Mouse (Mus musculus) ES-E14 (cell line): Measurements from ENCODE around the gene Dtnb. TPM values are rescaled to one million over a fixed set of nuclear protein-coding genes. Genes with fewer than 3 reads are reported as not detected.

Source experiments
- DNase-seq: peaks from one replicate; pipeline ENCODE4 v3.0.0-alpha.2; 2013; ENCODE audit warnings: low read depth, low spot score
- H3K27ac ChIP-seq: 2 replicates; pipeline ENCODE4 v1.5.1; 2012; ENCODE audit warnings: low read depth, mild to moderate bottlenecking, low read length, moderate library complexity, mixed read lengths; ENCODE audit not compliant: poor library complexity, insufficient read depth, severe bottlenecking
- H3K36me3 ChIP-seq: 2 replicates; pipeline ENCODE4 v1.6.1; 2012; ENCODE audit warnings: mild to moderate bottlenecking, low read length, moderate library complexity, mixed read lengths; ENCODE audit not compliant: control insufficient read depth, poor library complexity, insufficient read depth, severe bottlenecking
- H3K4me1 ChIP-seq, 2 experiments: fragments of 150-350 bp in 1 of 2; sonication (generic) in 1 of 2; 2 replicates each; pipeline ENCODE4 v1.6.1; 2012; ENCODE audit warnings: low read length in 2 of 2, mild to moderate bottlenecking in 1 of 2, mixed read lengths in 1 of 2; ENCODE audit not compliant: control insufficient read depth in 2 of 2, insufficient read depth in 2 of 2, poor library complexity in 1 of 2
- H3K4me3 ChIP-seq, 2 experiments: fragments of 150-350 bp in 1 of 2; sonication (generic) in 1 of 2; 2 replicates each; pipeline ENCODE4 v1.5.1; 2012; ENCODE audit warnings: low read length in 2 of 2, low read depth in 1 of 2, mild to moderate bottlenecking in 1 of 2, mixed read lengths in 1 of 2; ENCODE audit not compliant: insufficient read depth in 1 of 2, poor library complexity in 1 of 2, severe bottlenecking in 1 of 2
- H3K9ac ChIP-seq: 2 replicates; pipeline ENCODE4 v1.6.1; 2012; ENCODE audit warnings: low read depth, mild to moderate bottlenecking, low read length, mixed read lengths; ENCODE audit not compliant: poor library complexity, insufficient read depth, severe bottlenecking
- H3K9me3 ChIP-seq: fragments of 150-350 bp; sonication (generic); 2 replicates; pipeline ENCODE4 v1.6.1; 2012; ENCODE audit warnings: low read depth, mild to moderate bottlenecking, low read length; ENCODE audit not compliant: control insufficient read depth, insufficient read depth
- CHD2 ChIP-seq: IDR thresholded peaks from 2 replicates; pipeline ENCODE4 v1.6.1; 2014; ENCODE audit warnings: mild to moderate bottlenecking, low read depth, low read length, inconsistent platforms
- HCFC1 ChIP-seq: IDR thresholded peaks from 2 replicates; pipeline ENCODE4 v1.6.1; 2012; ENCODE audit warnings: low read length, inconsistent platforms, borderline replicate concordance; ENCODE audit not compliant: insufficient read depth
- MAFK ChIP-seq: IDR thresholded peaks from 2 replicates; pipeline ENCODE4 v1.6.1; 2014; ENCODE audit warnings: mild to moderate bottlenecking, low read depth, low read length, inconsistent platforms; ENCODE audit not compliant: insufficient read depth
- ZC3H11A ChIP-seq: IDR thresholded peaks from 2 replicates; pipeline ENCODE4 v1.6.1; 2012; ENCODE audit warnings: low read depth, mild to moderate bottlenecking, inconsistent platforms, low read length, borderline replicate concordance
- ZNF384 ChIP-seq: IDR thresholded peaks from 2 replicates; pipeline ENCODE4 v1.6.1; 2012; ENCODE audit warnings: low read depth, low read length, inconsistent platforms
- in situ Hi-C, 2 experiments: fragments of 600-800 bp; cut with MboI; formaldehyde crosslinking; loops; one replicate each; pipeline ENCODE4 v1.15.1; 2025; ENCODE audit warnings: low sequenced_read_pairs in 2 of 2, inconsistent platforms in 1 of 2; ENCODE audit not compliant: unreplicated experiment in 2 of 2
- total RNA-seq: library from RNA; depleted of rRNA; stranded (reverse); fragments of 300-350 nt; gene quantifications from 2 replicates; pipeline ENCODE4 v1.2.3, GENCODE M21; 2012

The Dtnb gene
- total RNA-seq, 1 experiment, result 31.2 TPM

DNA sequence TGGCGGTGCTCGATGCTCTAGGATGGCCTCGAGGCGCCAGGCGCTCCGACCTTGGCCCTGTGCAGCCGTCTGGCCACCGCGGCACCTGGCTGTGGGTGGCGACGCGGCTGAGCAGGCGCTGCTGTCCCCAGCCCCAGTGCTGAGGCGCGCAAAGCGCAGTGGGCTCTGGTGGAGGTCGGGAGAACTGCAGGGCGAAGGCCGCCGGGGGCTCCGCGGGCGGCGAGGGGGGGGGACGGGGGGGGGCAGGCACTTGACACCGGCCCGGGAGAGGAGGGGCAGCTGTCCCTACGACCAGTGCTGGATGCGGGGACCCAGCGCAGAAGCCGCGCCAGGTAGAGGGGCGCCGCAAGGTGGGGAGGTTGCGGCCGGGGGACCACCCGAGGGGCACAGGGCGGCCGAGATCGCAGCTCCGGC, 234.1 kb downstream of the Dtnb start:
- Histone ChIP-seq H3K4me1 (peaks cover 3 to 13% of the 10 kb centered on the region in 2 experiments; a peak in 2 of 4 replicates), H3K36me3 (no peaks in the 10 kb centered on the region), H3K4me3 (peak overlapping the region; percentile 68 to 94; a peak in 3 of 4 replicates), H3K9me3 (no peaks in the 10 kb centered on the region), H3K9ac (peak overlapping the region; percentile 82), H3K27ac (no peak overlapping the region)
- peak; percentile 47; the same call in 1 of the 2 replicates for TF ChIP-seq HCFC1
- TF ChIP-seq ZNF384, result no peak
- no peak for TF ChIP-seq CHD2
- TF ChIP-seq MAFK, result no peak
- no peak for TF ChIP-seq ZC3H11A
- in situ Hi-C loops, result no loop called here
- no peak for DNase-seq

- peaks cover 3 to 15% of the 10 kb centered on the region in 2 experiments; a peak in 2 of 4 replicates for H3K4me1 ChIP-seq
- H3K9ac ChIP-seq, result peak overlapping the region; percentile 82
- no peak for DNase-seq
- 0 out of 2 replicates have a peak overlapping the region, but pooled peaks have one; percentile 14 for H3K27ac ChIP-seq
- TF ChIP-seq MAFK (no peak), ZC3H11A (no peak), HCFC1 (no peak), CHD2 (no peak), ZNF384 (no peak)
- in situ Hi-C loops, result no loop called here
- no peaks in the 10 kb centered on the region for H3K36me3 ChIP-seq
- H3K4me3 ChIP-seq, result peak overlapping the region; percentile 60 to 94; a peak in 3 of 4 replicates
- H3K9me3 ChIP-seq, result no peaks in the 10 kb centered on the region
These were observed 234.7 kb downstream of the Dtnb start for GRCm38 (mm10) chr12:3806703-3807547.

DNA sequence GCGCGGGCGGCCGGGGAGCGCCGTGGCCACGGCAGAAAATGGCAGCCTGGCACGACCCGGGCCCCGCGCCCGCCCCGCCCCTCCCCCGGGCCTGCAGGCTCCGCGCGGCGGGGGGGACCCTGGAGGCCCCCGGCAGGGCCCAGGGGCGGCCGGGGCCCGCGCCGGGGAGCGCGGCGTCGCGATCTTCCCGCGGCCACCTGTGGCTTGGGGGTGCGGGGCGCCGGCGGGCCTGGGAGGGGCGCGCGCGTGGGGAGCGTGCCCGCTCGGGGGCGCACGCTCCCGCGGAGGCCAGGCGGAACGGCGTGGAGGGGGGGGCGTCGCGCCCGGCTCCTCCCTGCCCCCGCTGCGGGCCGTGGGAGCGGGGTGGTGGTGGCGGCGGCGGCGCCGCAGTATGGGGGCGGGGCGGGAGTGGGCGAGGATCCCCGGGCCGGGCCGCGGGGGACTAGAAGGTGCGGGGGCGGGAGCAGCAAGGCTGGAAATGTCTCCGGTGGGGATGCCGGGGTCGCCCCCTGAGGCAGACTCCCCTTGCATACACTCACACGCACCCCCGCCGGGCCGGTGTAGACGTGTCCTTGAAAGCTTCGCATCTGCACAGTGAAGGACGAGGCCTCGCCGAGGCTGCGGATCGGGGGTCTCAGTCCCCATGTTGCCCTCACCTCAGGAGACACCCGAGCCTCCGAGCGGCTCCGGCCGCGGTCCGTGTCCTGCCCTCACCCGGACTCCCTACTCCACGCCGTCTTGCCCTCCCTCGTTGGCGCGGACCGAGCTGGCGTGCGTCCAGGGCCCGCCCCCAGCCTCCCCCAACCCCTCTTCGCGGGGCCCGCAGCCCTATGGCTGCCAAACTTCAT, 235.6 kb downstream of the Dtnb start:
- H3K9me3 ChIP-seq, result no peaks in the 10 kb centered on the region
- peak overlapping the region; percentile 60 to 94 for H3K4me3 ChIP-seq
- H3K4me1 ChIP-seq, result peaks cover 3 to 18% of the 10 kb centered on the region in 2 experiments; a peak in 2 of 4 replicates
- 0 out of 2 replicates have a peak overlapping the region, but pooled peaks have one; percentile 14 for H3K27ac ChIP-seq
- no peak for DNase-seq
- H3K9ac ChIP-seq, result peak overlapping the region; percentile 82
- no peaks in the 10 kb centered on the region for H3K36me3 ChIP-seq
- in situ Hi-C loops, result no loop called here
- TF ChIP-seq ZC3H11A (no peak), MAFK (no peak), ZNF384 (no peak), CHD2 (no peak), HCFC1 (no peak)

DNA sequence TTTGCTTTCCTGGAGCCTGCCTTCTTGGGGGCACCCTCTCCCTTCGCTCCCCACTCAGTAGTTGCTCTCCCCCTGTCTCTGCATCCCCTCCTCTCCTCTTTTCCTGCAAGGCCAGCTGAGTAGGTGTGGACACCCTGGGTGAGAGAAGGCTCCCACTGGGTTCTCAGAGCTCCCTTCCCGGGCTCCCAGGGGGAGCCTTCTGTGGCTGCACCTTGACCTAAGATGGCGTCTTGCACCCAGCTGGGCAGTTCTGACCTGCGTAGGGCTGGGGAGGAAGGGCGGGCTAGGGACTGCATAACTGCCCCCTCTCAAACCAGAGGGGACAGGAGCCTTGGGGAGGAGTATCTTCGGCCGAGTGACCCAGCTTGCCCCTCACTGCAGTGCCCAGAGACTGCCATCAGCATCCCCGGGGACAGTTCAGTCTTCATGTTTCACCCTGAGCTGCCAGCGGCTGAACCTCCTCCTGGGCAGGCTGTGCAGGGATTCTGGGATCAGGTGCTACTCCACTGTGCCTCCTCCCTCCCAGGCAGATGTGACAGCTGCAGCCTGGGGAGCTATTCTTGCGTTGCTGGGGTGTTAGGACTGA, 236.3 kb downstream of the Dtnb start:
- Histone ChIP-seq H3K9ac (peak overlapping the region; percentile 82; the same call in 1 of the 2 replicates), H3K27ac (no peak overlapping the region), H3K36me3 (no peaks in the 10 kb centered on the region), H3K4me3 (peak overlapping the region; percentile 60 to 94), H3K4me1 (peaks cover 3 to 18% of the 10 kb centered on the region in 2 experiments; a peak in 2 of 4 replicates), H3K9me3 (no peaks in the 10 kb centered on the region)
- in situ Hi-C loops, result no loop called here
- TF ChIP-seq MAFK (no peak), CHD2 (no peak), ZC3H11A (no peak), ZNF384 (no peak), HCFC1 (no peak)
- no peak for DNase-seq
